Mouse (Mus musculus): ENCODE data around the gene Alg5.
"Not testable (repeated sequence)": the region's sequence is repeated elsewhere in the genome, so short reads cannot be mapped to it uniquely, and the experiment has no call there.

Alg5 gene

DNA sequence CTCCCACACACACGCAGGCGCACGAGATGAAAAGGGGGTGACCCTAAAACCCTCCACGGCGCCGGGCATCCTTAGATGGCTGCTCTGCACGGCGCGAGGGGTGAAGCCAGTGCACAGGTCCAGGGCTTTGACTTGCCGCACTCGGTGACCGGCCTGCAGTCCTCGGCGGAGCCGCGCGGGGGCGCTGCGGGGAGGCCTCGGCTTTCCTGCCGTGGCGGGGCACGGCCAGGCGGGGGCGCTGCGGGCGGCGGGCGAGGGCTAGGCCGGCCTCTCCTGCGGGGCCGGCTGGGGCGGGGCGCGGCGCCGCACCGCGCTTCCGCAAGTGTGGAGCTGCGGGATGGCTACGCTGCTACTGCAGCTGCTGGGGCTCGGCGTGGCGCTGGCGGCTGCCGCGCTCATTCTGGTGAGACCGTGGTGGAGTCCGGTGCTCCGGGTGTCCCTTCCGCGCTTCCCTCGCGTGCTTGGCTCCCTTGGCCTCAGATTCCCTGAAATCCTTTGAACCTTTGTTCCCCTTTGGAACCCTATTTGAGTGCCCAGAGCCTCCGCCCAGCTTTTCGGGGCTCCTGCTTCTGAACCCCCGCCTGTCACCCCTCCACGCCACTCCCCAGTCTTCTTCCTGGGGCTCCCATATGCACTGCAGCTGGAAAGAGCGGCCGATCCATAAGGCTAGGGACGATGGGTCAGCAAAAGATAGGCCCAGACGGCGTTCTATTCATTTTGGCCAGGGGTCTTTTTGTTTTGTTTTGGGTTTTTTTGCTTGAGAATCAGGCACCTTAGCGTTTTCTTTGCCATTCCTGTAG lies at the start of gene Alg5, which contains the start of gene Exosc8:
Gene Alg5, plus strand, starts transcription at position 293 of the 800 bp plus-strand sequence.
Gene Exosc8, minus strand, starts transcription at position 147 of the 800 bp plus-strand sequence.
- peak; percentile 91 for DNase-seq (ENCODE audit: low spot score in 2 of 2)

DNA sequence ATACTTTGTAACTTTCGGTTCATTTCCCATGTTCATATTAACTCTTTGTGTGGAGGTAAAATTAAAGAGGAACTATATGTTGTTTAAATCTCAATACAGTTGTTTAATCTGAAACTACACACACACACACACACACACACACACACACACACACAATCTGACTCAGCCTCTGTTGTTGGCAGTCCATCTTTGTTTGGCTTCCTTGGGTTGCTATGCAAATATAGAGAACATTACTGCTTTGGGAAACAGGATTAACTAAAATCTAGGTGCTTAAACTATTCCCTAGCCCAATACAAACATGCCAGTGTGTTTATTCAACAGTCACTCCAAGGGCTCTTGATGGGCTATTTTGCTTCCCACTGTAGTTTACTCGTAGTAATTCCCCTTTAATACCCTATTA lies 48.1 kb upstream of the Alg5 start:
- no peak for DNase-seq (ENCODE audit: low spot score in 2 of 2)

- DNase-seq (ENCODE audit: low spot score in 2 of 2) = no peak
These were observed 46.2 kb upstream of the Alg5 start for GRCm38 (mm10) chr3:54689091-54689490.

GRCm38 (mm10) chr3:54692202-54693055 lies 42.9 kb upstream of the Alg5 start, which contains the start of gene Supt20:
Gene Supt20, plus strand, starts transcription at chr3:54692807.
- DNase-seq (ENCODE audit: low spot score in 2 of 2) = peak; percentile 76 to 85

- DNase-seq (ENCODE audit: low spot score in 2 of 2) = no peak
These were observed 42.3 kb upstream of the Alg5 start for GRCm38 (mm10) chr3:54693056-54693415.

GRCm38 (mm10) chr3:54699759-54700301 lies 35.5 kb upstream of the Alg5 start:
- DNase-seq (ENCODE audit: low spot score in 2 of 2) = no peak

GRCm38 (mm10) chr3:54704106-54704505 lies 31.2 kb upstream of the Alg5 start:
- DNase-seq (ENCODE audit: low spot score in 2 of 2) = not testable (repeated sequence)

DNA sequence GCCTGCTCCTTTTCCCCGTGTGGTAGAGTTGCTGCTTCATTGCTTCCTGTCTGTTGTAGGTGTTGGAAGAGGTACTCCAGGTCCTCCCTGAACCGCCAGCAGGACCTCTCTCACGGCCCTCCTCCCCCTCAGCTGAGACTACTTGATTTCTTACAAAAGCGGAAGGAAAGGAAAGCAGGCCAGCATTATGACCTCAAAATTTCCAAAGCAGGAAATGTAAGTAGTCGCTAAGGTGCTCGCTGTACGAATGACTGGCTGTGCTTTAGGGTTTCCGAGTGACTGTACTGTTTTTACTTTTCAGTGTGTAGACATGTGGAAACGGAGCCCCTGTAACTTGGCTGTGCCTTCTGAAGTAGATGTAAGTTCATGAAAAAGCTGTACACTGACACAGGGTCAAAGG lies 26.4 kb upstream of the Alg5 start:
- no peak for DNase-seq (ENCODE audit: low spot score in 2 of 2)

GRCm38 (mm10) chr3:54714253-54714652 lies 21.1 kb upstream of the Alg5 start, which contains the start of gene Gm21958:
Gene Gm21958, minus strand, starts transcription at chr3:54714353.
- no peak for DNase-seq (ENCODE audit: low spot score in 2 of 2)

DNA sequence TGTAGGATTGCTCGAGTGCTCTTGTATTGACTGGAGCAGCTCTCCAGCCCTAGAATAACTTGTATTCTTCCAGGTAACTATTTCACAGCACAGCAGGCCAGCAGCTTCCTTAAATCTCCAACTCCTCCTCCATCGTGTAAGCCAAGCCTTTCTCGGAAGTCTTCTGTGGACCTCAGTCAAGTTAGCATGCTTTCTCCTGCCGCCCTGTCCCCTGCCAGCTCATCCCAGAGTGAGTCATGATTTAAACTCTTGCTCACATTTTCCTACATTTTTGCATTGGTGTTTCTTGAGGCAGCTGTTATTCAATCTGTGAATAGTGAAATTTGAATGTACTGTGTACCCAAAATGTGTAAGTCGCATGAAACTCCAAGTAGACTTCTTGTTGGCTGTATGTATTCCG lies 19.9 kb upstream of the Alg5 start:
- DNase-seq (ENCODE audit: low spot score in 2 of 2) = no peak

GRCm38 (mm10) chr3:54717348-54717747 lies 18.0 kb upstream of the Alg5 start:
- DNase-seq (ENCODE audit: low spot score in 2 of 2) = no peak

GRCm38 (mm10) chr3:54718947-54719346 lies 16.4 kb upstream of the Alg5 start:
- no peak for DNase-seq (ENCODE audit: low spot score in 2 of 2)

DNA sequence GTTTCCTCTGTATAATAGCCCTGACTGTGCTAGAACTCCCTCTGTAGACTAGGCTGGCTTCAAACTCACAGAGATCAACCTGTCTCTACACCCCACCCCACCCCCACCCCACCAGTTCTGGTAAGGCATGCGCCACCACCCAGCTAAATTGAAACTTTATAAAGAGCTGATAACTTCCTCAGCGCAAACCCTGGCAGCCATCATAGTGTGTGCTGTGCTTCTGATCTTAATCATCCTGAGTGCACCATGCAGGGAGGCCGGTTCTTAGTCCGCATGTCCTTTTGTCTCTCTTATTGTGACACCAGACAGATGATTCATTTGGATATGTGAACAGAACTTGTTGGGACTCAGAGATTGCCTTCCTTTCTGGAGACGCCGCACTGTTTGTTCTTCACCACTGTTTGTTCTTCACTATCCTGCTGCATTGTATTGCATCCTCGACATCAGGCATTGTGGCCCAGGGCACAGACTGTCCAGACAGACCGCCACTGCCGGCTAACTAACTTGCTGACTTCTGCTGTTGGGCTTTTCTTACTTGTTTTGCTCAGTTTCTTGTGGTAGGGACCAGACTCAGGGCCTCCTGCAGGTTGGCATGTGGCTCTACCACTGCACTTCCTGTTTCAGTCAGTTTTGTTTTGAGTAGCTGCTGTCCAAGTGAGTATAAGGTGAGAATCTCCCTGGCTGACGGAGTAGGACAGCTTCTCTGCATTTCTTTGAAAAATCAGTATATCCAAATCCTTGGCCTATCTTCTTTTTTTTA lies 11.4 kb upstream of the Alg5 start:
- no peak for DNase-seq (ENCODE audit: low spot score in 2 of 2)

- DNase-seq (ENCODE audit: low spot score in 2 of 2) = no peak
These were observed 10.0 kb upstream of the Alg5 start for GRCm38 (mm10) chr3:54725344-54725743.

- no peak for DNase-seq (ENCODE audit: low spot score in 2 of 2)
These were observed 7.8 kb upstream of the Alg5 start for GRCm38 (mm10) chr3:54727588-54727987.

DNA sequence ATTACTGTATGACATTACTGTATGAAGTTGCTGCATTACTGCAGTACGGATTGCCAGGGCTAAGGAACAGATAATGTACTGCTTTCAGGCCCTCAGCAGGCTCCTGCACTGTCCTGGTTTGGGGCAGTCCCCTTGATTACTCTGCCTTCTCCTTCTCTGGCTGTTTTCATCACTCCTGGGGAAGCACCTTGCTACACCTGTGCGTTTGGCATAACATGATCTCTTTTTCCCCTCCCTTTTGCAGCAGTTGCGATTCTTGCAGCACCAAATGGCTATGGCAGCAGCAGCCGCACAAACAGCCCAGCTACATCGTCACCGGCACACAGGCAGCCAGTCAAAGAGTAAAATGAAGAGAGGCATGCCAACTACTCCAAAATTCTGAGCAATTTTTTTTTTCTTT lies 7.2 kb upstream of the Alg5 start:
- DNase-seq (ENCODE audit: low spot score in 2 of 2) = no peak

DNA sequence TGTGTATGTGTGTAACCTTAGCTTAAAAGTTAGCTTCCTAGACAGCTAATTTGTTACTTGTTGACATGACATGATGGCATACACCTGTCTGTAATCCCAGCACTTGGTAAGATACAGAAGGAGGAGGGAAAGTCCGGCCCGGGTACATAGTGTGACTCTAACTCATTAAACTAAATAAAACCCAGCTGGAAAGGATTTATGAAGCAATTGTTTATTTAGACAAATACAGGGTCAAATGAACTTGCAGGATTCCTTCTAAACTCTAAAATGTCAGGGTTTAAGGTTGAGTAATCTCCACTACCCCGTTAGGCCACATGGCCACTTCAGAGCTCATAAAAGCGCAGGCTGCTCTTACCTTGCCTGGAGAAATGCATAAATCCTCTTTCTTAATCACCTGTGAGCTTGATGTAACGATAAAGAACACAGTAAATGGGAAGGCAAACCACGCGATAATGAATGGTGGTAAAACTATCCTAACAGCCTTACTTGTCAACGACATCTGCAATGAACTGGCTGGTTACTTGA lies 3.7 kb upstream of the Alg5 start:
- DNase-seq (ENCODE audit: low spot score in 2 of 2) = no peak

- DNase-seq (ENCODE audit: low spot score in 2 of 2) = no peak
These were observed 3.0 kb upstream of the Alg5 start for GRCm38 (mm10) chr3:54732371-54732770.

DNA sequence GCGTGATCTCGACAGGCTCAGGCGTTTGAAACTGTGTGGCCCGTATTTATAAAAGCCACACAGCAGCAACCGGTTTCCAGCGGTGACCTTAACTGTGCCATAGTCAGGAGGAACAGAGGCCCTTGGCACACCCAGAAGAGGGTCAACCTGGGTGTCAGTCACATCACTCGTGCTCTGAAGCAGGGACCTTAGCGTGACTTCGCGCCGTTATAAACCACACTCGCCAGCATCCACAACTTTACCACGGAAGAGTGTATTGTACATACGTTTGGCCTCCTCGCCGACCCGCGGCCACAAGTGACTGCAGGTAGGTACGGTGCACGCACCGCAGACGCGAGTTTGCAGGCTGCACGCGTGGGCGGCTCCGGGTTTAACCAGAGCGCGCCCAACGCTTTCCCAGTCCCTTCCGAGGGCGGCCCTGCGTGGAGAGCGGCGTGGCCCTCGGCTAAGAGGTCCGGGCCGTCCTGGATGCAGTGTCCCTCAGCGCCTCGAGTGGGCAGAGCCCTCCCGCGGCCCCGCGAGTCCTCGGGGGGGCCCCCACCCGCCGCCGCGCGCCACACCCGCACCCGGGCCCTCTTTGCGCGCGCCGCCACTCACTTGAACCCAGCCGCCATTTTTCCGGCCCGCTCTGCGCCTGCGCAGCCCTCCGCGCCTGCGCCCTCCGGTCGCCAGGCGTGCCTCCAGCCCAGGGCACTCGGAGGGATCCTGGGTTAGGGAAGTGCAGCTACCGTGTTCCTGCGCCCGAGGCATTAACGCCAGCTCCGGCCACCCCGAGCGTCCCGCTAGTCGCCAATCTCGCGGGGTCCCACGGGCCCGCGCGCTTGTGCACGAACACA lies 710 bp upstream of the Alg5 start:
- peak; percentile 81 to 86 for DNase-seq (ENCODE audit: low spot score in 2 of 2)

GRCm38 (mm10) chr3:54736101-54736927 lies 975 bp downstream of the Alg5 start:
- no peak for DNase-seq (ENCODE audit: low spot score in 2 of 2)

Measured in frontal cortex, postnatal 25 days (tissue).